Mouse (Mus musculus): ENCODE results near the gene Efcab2. TPM values are rescaled to one million over a fixed set of nuclear protein-coding genes. Genes with fewer than 3 reads are reported as not detected.

Gene Efcab2
- polyA plus RNA-seq, 1 experiment from 2014 or later: 8.3 TPM

- peak; percentile 64 for ATAC-seq (ENCODE audit: low FRiP score, low read depth)
- H3K27ac ChIP-seq: peak within 1 kb of the TSS; percentile 62
- no peaks in the 10 kb centered on the region for H3K9me3 ChIP-seq
- H3K4me2 ChIP-seq (replicated peaks): peak within 1 kb of the TSS; percentile 100
- H3K4me3 ChIP-seq: peak within 1 kb of the TSS; percentile 71
- H3K27me3 ChIP-seq (replicated peaks): peaks cover 7% of the 10 kb centered on the region; the same call in 1 of the 2 replicates
- no peaks in the 10 kb centered on the region for H3K36me3 ChIP-seq
- H3K9ac ChIP-seq: peak within 1 kb of the TSS; percentile 80
- under 1% methylated on average over 92 of the region's 92 CpGs for WGBS
- H3K4me1 ChIP-seq: peaks cover 32% of the 10 kb centered on the region
Measured at GRCm38 (mm10) chr1:178528431-178529351, 122.8 kb downstream of the Efcab2 start, which contains the start of gene Kif26b. Kif26b (plus strand) TSS chr1:178529125.

- peak overlapping the region; percentile 62; the same call in 1 of the 2 replicates for H3K27ac ChIP-seq
Measured at GRCm38 (mm10) chr1:178529512-178530300, 123.8 kb downstream of the Efcab2 start.

GRCm38 (mm10) chr1:178530301-178531078, 124.6 kb downstream of the Efcab2 start:
- Histone ChIP-seq H3K27me3 (replicated peaks) (peaks cover 7% of the 10 kb centered on the region; the same call in 1 of the 2 replicates), H3K36me3 (no peaks in the 10 kb centered on the region), H3K9me3 (no peaks in the 10 kb centered on the region), H3K9ac (peak overlapping the region; percentile 80), H3K27ac (0 out of 2 replicates have a peak overlapping the region, but pooled peaks have one; percentile 43), H3K4me2 (replicated peaks) (peak overlapping the region; percentile 100), H3K4me3 (peak overlapping the region; percentile 71), H3K4me1 (peaks cover 32% of the 10 kb centered on the region)
- ATAC-seq (ENCODE audit: low FRiP score, low read depth): peak; percentile 45
- WGBS: under 1% methylated on average over 62 of the region's 62 CpGs

More at GRCm38 (mm10) chr1:178529512-178530300, 123.8 kb downstream of the Efcab2 start:
- Histone ChIP-seq H3K9me3 (no peaks in the 10 kb centered on the region), H3K4me1 (peaks cover 32% of the 10 kb centered on the region), H3K27me3 (replicated peaks) (peaks cover 7% of the 10 kb centered on the region; the same call in 1 of the 2 replicates), H3K9ac (peak overlapping the region; percentile 80), H3K36me3 (no peaks in the 10 kb centered on the region), H3K4me2 (replicated peaks) (peak overlapping the region; percentile 100), H3K4me3 (peak overlapping the region; percentile 71)
- ATAC-seq (ENCODE audit: low FRiP score, low read depth): peak; percentile 4; the same call in 1 of the 2 replicates
- WGBS: under 1% methylated on average over 38 of the region's 38 CpGs

Small RNA genes lying within 50 kb of the gene (microRNA-seq; reads per million reads assigned to microRNA genes)
- not detected for gene Gm27458

Other genes starting within 250 kb of the Efcab2 start
- 20.0 and 21.0 TPM in 2 replicates for gene Desi2, start 218.7 kb upstream of the Efcab2 start, polyA plus RNA-seq (2016; fragmentation: Nextera tagmentation; extraction: Ambion mirVana)
- 119 and 122 TPM in 2 replicates for gene Cox20, start 87.0 kb upstream of the Efcab2 start, polyA plus RNA-seq (2016; fragmentation: Nextera tagmentation; extraction: Ambion mirVana)
- gene Hnrnpu, start 68.3 kb upstream of the Efcab2 start, polyA plus RNA-seq (2016; fragmentation: Nextera tagmentation; extraction: Ambion mirVana): 777 and 861 TPM in 2 replicates
- gene Kif26b, start 123.0 kb downstream of the Efcab2 start, polyA plus RNA-seq (2016; fragmentation: Nextera tagmentation; extraction: Ambion mirVana): 11.2 and 12.6 TPM in 2 replicates

Measured in neural tube, embryonic 12.5 days (tissue).